Mouse (Mus musculus) lung, embryonic 16.5 days (tissue): Measurements from ENCODE around the gene Ypel2. TPM values are rescaled to one million over a fixed set of nuclear protein-coding genes. Genes with fewer than 3 reads are reported as not detected.
A peak's percentile ranks its signal among the peaks of the same experiment; 100 is the strongest.

Source experiments
- ATAC-seq: fragments of 200-750 bp; cut with Nextera tagmentation; 2 replicates; pipeline ENCODE4 v1.8.0; 2017; ENCODE audit warnings: low read depth, mild to moderate bottlenecking, moderate library complexity
- H3K27ac ChIP-seq: fragments of 300-500 bp; sonication (generic); 2 replicates; pipeline ENCODE4 v1.5.1; 2014; ENCODE audit warnings: mild to moderate bottlenecking, control low read depth, low read length
- H3K27me3 ChIP-seq: fragments of 300-500 bp; sonication (generic); 2 replicates; pipeline ENCODE4 v1.6.1; 2014; ENCODE audit warnings: low read depth, low read length, mixed read lengths; ENCODE audit not compliant: control insufficient read depth, insufficient read depth
- H3K36me3 ChIP-seq: fragments of 300-500 bp; sonication (generic); 2 replicates; pipeline ENCODE4 v1.6.1; 2014; ENCODE audit warnings: low read length; ENCODE audit not compliant: control insufficient read depth, insufficient read depth
- H3K4me1 ChIP-seq: fragments of 300-500 bp; sonication (generic); replicated peaks from 2 replicates; pipeline ENCODE4 v1.6.1; 2014; ENCODE audit warnings: low read length, mixed read lengths; ENCODE audit not compliant: control insufficient read depth, insufficient read depth
- H3K4me2 ChIP-seq: fragments of 300-500 bp; sonication (generic); 2 replicates; pipeline ENCODE4 v1.6.1; 2014; ENCODE audit warnings: low read depth, low read length, control low read depth
- H3K4me3 ChIP-seq: fragments of 300-500 bp; sonication (generic); 2 replicates; pipeline ENCODE4 v1.5.1; 2014; ENCODE audit warnings: mild to moderate bottlenecking, low read length, control low read depth
- H3K9ac ChIP-seq: fragments of 300-500 bp; sonication (generic); 2 replicates; pipeline ENCODE4 v1.6.1; 2014; ENCODE audit warnings: low read length, control low read depth
- H3K9me3 ChIP-seq: fragments of 300-500 bp; sonication (generic); 2 replicates; pipeline ENCODE4 v1.6.1; 2016; ENCODE audit warnings: low read length; ENCODE audit not compliant: control insufficient read depth
- WGBS: fragments of 180-500 bp; shearing (Covaris S2); extraction: QIAGEN DNeasy Blood & Tissue Kit; methylation state at CpG from one replicate; pipeline ENCODE4 v1.1.7; 2014; 5-methylcytosine and 5-hydroxymethylcytosine counted together
- polyA plus RNA-seq: library from polyadenylated mRNA; unstranded; fragments of >200 nt; fragmentation: Nextera tagmentation; extraction: Ambion mirVana; gene quantifications from 2 replicates; pipeline ENCODE4 v1.2.1, GENCODE M21; 2015

The Ypel2 gene
- polyA plus RNA-seq, 1 experiment from 2014 or later: 11.8 TPM

DNA sequence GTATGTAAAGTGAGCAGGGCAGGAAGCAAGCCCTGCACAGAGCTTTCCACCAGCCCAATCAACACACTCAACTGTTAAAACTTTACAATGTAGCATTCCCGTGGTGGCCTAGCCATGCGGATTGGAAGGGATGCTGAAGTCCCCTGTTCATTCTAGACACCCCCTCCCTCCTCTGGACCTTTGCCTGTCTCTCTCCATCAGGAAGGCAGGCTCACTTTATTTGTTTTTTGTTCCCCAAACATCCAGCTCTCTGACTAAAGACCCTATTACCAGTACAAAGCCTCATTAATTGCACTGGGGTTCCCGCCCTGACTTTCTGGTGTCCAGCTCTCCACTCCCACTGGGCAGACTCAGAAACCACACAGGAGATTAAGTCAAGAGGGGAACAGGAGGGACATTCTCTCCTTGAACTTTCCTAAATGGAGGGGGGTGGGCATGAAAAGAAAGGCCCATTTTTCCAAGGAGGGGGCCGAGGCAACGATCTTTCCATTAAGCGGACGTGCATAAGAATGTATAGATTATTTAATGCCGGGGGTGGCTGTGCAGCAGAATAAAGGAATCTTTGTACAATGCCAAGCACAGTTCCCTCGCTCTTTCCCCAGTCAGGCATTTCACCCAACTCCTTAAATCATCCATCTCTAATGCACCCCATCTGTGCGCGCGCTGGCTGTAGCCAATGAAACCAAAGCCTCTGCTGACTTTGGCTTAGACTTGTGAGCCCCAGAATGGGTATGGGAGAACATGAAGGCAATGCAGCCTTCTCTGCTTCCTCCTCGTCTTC lies 24.3 kb downstream of the Ypel2 start:
- H3K9ac ChIP-seq: no peak overlapping the region
- H3K27ac ChIP-seq: peak overlapping the region; percentile 26; the same call in 1 of the 2 replicates
- no peak for ATAC-seq
- no peaks in the 10 kb centered on the region for H3K9me3 ChIP-seq
- H3K4me2 ChIP-seq: no peak overlapping the region
- peaks cover 32% of the 10 kb centered on the region for H3K4me1 ChIP-seq
- 67% methylated on average over 13 of the region's 13 CpGs for WGBS
- no peak overlapping the region for H3K4me3 ChIP-seq
- H3K27me3 ChIP-seq: no peaks in the 10 kb centered on the region
- H3K36me3 ChIP-seq: no peaks in the 10 kb centered on the region

GRCm38 (mm10) chr11:86967506-86967905 lies 26.0 kb downstream of the Ypel2 start:
- Histone ChIP-seq H3K27me3 (no peaks in the 10 kb centered on the region), H3K9me3 (no peaks in the 10 kb centered on the region), H3K4me2 (no peak overlapping the region), H3K36me3 (no peaks in the 10 kb centered on the region), H3K9ac (no peak overlapping the region), H3K4me3 (no peak overlapping the region), H3K4me1 (peaks cover 37% of the 10 kb centered on the region), H3K27ac (peak overlapping the region; percentile 64)
- ATAC-seq: peak; percentile 29; the same call in 1 of the 2 replicates
- 68% methylated on average over 9 of the region's 9 CpGs for WGBS

GRCm38 (mm10) chr11:86966696-86967095 lies 26.8 kb downstream of the Ypel2 start:
- Histone ChIP-seq H3K4me2 (no peak overlapping the region), H3K9me3 (no peaks in the 10 kb centered on the region), H3K4me1 (peaks cover 46% of the 10 kb centered on the region), H3K36me3 (no peaks in the 10 kb centered on the region), H3K9ac (no peak overlapping the region), H3K27ac (peak overlapping the region; percentile 64), H3K27me3 (no peaks in the 10 kb centered on the region), H3K4me3 (no peak overlapping the region)
- 85% methylated on average over 3 of the region's 3 CpGs for WGBS
- ATAC-seq: no peak

DNA sequence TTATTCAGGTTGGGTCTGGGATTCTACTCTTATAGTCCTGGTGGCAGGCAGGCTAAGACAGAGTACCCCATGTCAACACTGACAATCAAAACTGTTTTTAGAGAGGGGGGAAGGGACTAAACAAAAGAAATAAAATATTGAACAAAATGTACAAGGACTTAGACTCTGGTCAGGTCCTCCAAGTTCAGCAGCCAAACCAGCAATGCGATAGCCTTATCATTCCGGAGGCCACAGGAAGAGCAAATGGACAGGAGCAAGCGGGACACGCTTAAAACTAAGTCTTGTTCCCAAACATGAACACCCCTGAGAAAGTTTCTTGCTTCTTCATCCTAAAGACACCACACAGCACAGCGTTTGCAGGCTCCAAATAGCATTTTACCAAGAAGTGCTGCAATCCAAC lies 28.4 kb downstream of the Ypel2 start:
- no peak overlapping the region for H3K4me3 ChIP-seq
- no peak overlapping the region for H3K4me2 ChIP-seq
- peaks cover 61% of the 10 kb centered on the region for H3K4me1 ChIP-seq
- no peaks in the 10 kb centered on the region for H3K9me3 ChIP-seq
- ATAC-seq: no peak
- H3K27ac ChIP-seq: no peak overlapping the region
- H3K9ac ChIP-seq: no peak overlapping the region
- no peaks in the 10 kb centered on the region for H3K36me3 ChIP-seq
- no peaks in the 10 kb centered on the region for H3K27me3 ChIP-seq
- 90% methylated on average over 5 of the region's 5 CpGs for whole genome bisulfite sequencing

DNA sequence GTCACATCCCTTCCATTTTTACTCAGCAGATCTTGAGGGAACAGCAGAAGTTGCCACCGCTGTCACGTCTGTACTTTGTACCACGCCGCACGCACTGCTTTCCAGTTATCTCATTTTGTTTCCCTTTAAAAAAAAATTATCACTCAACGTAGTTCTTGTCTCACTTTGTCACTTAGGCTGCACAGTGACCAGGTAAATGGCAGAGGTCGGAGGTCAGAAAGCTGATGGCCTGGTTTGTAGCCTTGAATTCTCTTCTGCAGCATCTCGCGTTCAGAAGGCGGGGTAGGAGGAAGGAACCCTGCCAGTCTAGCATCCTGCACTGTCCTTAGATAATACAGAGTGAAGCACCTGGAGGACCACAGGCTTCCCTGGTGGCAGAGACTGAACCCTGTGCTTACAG lies 29.8 kb downstream of the Ypel2 start:
- no peaks in the 10 kb centered on the region for H3K36me3 ChIP-seq
- H3K4me2 ChIP-seq: no peak overlapping the region
- peaks cover 62% of the 10 kb centered on the region for H3K4me1 ChIP-seq
- no peak overlapping the region for H3K9ac ChIP-seq
- no peak overlapping the region for H3K4me3 ChIP-seq
- WGBS: 85% methylated on average over 10 of the region's 10 CpGs
- H3K9me3 ChIP-seq: no peaks in the 10 kb centered on the region
- H3K27me3 ChIP-seq: no peaks in the 10 kb centered on the region
- no peak overlapping the region for H3K27ac ChIP-seq
- no peak for ATAC-seq

DNA sequence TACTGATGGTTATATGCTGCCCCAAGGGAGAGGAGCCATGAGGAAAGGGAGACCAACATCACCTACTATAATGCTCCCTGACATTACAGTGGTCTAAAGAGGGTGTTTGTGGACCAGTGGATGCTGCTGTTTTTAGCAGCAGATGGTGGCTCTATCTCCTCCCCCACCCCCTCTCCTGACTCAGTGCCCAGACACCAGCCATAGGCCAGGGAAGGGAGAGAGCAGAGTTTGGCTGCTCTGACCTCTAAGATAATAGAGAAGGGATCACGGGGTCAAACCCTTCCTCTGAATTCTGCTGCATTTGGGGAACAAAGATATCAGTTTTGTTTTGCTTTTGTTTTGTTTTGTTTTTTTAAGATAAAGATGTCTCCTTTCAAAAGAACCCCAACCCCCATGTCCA lies 30.5 kb downstream of the Ypel2 start:
- ATAC-seq: no peak
- no peaks in the 10 kb centered on the region for H3K27me3 ChIP-seq
- H3K27ac ChIP-seq: peak overlapping the region; percentile 92
- H3K36me3 ChIP-seq: no peaks in the 10 kb centered on the region
- no peak overlapping the region for H3K4me2 ChIP-seq
- no peak overlapping the region for H3K4me3 ChIP-seq
- 25% methylated on average over 1 of the region's 1 CpGs for WGBS
- no peak overlapping the region for H3K9ac ChIP-seq
- peaks cover 64% of the 10 kb centered on the region for H3K4me1 ChIP-seq
- no peaks in the 10 kb centered on the region for H3K9me3 ChIP-seq

DNA sequence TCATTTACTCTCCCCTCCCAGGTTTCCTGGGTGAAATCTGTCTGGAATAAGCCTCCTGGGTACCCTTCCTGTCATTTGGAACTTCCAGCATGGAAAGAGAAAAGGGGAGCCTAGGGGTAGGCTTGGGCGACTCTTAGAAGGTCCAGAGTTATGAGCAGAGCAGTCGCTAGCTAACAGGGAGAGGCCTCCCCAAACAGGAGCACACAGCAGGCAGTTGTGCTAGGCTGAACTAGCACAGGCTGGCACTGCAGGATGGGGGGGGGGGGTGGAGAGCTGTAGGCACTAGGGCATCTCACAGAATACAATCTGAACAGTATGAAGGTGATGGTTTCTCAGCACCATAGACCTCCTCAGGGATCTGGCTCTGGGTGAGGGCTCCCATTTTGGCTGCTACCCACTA lies 31.1 kb downstream of the Ypel2 start:
- 28% methylated on average over 2 of the region's 2 CpGs for WGBS
- ATAC-seq: peak; percentile 22; the same call in 1 of the 2 replicates
- Histone ChIP-seq H3K4me2 (peak overlapping the region; percentile 6), H3K9me3 (no peaks in the 10 kb centered on the region), H3K27me3 (no peaks in the 10 kb centered on the region), H3K9ac (0 out of 2 replicates have a peak overlapping the region, but pooled peaks have one; percentile 11), H3K36me3 (no peaks in the 10 kb centered on the region), H3K27ac (peak overlapping the region; percentile 92), H3K4me3 (no peak overlapping the region), H3K4me1 (peaks cover 66% of the 10 kb centered on the region)

GRCm38 (mm10) chr11:86961510-86962303 lies 31.8 kb downstream of the Ypel2 start:
- Histone ChIP-seq H3K4me1 (peaks cover 70% of the 10 kb centered on the region), H3K36me3 (no peaks in the 10 kb centered on the region), H3K4me3 (no peak overlapping the region), H3K9me3 (no peaks in the 10 kb centered on the region), H3K27me3 (no peaks in the 10 kb centered on the region), H3K27ac (peak overlapping the region; percentile 92), H3K9ac (no peak overlapping the region), H3K4me2 (peak overlapping the region; percentile 6)
- WGBS: 11% methylated on average over 11 of the region's 11 CpGs
- peak; percentile 68 for ATAC-seq

DNA sequence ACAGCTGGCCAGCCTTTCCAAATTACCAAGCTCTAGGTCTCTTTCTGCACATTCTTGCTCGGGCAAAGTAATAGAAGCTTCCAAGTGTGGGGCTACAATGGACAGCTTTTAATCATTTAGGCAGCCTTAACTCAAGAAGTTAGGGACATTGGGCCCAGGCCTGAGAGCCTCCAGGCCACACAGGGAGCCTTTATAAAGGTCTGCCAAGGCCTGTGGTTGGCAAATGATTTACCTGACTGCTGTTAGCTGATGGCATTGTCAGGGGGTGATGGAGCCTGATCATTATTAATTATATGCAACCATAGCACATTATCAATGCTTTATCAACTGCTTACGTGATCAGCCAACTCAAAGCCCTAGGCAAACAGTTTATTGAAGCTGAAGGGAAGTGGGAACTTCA lies 33.2 kb downstream of the Ypel2 start:
- Histone ChIP-seq H3K27me3 (no peaks in the 10 kb centered on the region), H3K4me1 (peaks cover 76% of the 10 kb centered on the region), H3K36me3 (no peaks in the 10 kb centered on the region), H3K9ac (no peak overlapping the region), H3K4me2 (no peak overlapping the region), H3K27ac (peak overlapping the region; percentile 92), H3K9me3 (no peaks in the 10 kb centered on the region), H3K4me3 (no peak overlapping the region)
- no peak for ATAC-seq
- 50% methylated on average over 2 of the region's 2 CpGs for WGBS
